Mouse (Mus musculus): ENCODE measurements at regions not wholly inside any gene's neighbourhood (a gene's known extent, or its start where the extent isn't known, plus 50 kb on each side); places are given as distances from the start of the nearest gene placed in this dataset.

DNA sequence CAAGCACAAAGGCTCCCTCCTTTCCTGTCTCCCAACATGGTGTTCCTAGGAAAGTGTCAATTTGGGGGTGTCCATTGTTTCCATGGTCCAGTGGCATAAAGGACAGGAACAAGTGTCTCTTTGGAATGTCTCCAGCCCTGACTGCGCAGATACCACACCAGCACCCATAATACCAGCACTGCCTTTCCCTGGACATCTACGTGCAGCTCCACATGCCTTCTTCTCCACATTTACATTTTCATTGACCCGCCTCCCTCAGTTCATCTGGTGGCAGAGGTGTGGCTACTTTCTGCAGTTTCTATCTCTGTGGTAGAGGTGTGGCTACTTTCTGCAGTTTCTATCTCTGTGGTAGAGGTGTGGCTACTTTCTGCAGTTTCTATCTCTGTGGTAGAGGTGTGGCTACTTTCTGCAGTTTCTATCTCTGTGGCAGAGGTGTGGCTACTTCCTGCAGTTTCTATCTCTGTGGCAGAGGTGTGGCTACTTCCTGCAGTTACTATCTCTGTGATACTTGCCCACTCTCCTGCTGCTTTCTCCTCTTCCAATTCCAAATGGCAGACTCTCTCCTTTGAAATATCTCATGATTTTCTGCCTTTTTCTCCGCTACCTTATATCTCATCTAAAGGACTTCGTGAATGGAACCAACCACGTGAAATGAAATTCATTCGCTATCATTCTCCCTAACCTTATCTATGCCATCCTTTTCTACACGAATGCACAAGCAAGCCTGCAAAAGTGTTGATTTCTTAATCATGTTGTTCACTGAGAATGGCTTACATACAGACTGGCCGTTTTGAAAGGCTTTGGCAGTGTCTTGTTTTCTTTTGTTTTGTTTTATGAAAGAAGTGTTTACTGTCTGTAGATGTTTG, 204.0 kb downstream of the Parm1 start:
- TF ChIP-seq EP300 (IDR thresholded peaks at IDR 0.05; ENCODE audit: low read depth) (0 out of 2 replicates have a peak, but pooled peaks have one; percentile 24), CTCF (IDR thresholded peaks at IDR 0.05; ENCODE audit: low read depth) (no peak)
